Comparison of ENCODE assay signal across 9 mouse cellular contexts in the genomic region with DNA sequence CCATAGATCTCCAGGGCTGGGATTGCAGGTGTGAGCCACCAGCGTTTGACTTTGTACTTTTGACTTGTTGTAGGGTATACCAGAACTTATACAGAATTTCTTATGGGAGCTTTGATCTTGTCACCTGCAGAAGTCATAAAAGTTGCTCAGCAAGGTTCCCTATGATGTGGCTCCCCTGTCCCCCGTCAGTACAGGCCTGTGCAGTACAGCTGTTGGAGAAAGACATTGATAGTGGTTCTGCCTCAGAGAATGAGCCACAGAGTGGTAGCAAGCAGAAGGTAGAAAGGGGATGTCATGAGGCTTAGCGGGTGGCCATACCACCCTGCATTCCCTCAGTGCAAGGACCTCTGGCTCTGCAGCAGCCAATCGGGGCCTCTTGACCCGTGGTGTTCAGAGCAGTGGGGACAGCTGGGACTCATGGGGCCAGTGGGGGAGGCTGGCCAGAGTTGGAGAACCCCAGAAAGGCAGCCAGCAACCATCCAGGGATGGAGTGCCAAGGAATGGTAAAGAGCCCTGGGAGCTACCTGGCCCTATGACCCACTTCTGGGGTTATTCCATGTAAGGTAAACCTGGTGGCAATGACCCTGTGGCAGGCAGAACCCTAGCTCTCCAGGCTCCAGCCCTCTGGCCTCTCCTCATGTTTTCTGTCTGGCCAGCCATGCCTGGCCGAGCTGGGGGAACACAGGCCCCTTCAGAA. TPM values are rescaled to one million over a fixed set of nuclear protein-coding genes. Genes with fewer than 3 reads are reported as not detected.
A peak's percentile ranks its signal among the peaks of the same experiment; 100 is the strongest.
DNase-seq lines count a peak whose midpoint lies in the region; ATAC-seq and TF ChIP-seq lines count a peak whose summit lies in the region.
"Had no signal": no experiment of that assay in that cellular context is flagged by ENCODE, and none has a peak within 500 bp of the region (broad histone marks: within the 10 kb centered on the region; RNA-seq: fewer than 3 reads in every experiment).

No protein-coding gene starts in this region.

- peak overlapping the region; percentile 34 for H3K9ac ChIP-seq in liver, postnatal 0 days (replicated peaks)
- no peak overlapping the region for H3K9ac ChIP-seq in liver, embryonic 12.5 days
- H3K9ac ChIP-seq in forebrain, embryonic 14.5 days (ENCODE audit: low read length), result no peak overlapping the region
- no peak overlapping the region for H3K9ac ChIP-seq in limb, embryonic 14.5 days (ENCODE audit: low read depth, low read length, severe bottlenecking)
- H3K9ac ChIP-seq: liver, embryonic 13.5 days had no signal

- peak overlapping the region; percentile 78 for H3K27ac ChIP-seq in liver, postnatal 0 days (ENCODE audit: low read depth)
- H3K27ac ChIP-seq in liver, embryonic 12.5 days, result no peak overlapping the region
- H3K27ac ChIP-seq in forebrain, embryonic 14.5 days (ENCODE audit: low read depth, low read length), result peak overlapping the region; percentile 72
- H3K27ac ChIP-seq in limb, embryonic 14.5 days (replicated peaks; ENCODE audit: low read depth, low read length), result peak overlapping the region; percentile 81
- H3K27ac ChIP-seq: liver, embryonic 13.5 days had no signal

- H3K9me3 ChIP-seq in liver, postnatal 0 days (ENCODE audit: low read length), result no peaks in the 10 kb centered on the region
- H3K9me3 ChIP-seq in liver, embryonic 12.5 days (replicated peaks), result no peaks in the 10 kb centered on the region
- H3K9me3 ChIP-seq in forebrain, embryonic 14.5 days (replicated peaks; ENCODE audit: control insufficient read depth, low read length), result no peaks in the 10 kb centered on the region
- H3K9me3 ChIP-seq in limb, embryonic 14.5 days (ENCODE audit: control insufficient read depth, low read length), result no peaks in the 10 kb centered on the region
- H3K9me3 ChIP-seq: liver, embryonic 13.5 days had no signal

- no peaks in the 10 kb centered on the region for H3K36me3 ChIP-seq in liver, postnatal 0 days (replicated peaks; ENCODE audit: insufficient read depth, low read length)
- H3K36me3 ChIP-seq in liver, embryonic 12.5 days, result no peaks in the 10 kb centered on the region
- no peaks in the 10 kb centered on the region for H3K36me3 ChIP-seq in forebrain, embryonic 14.5 days (ENCODE audit: control insufficient read depth, insufficient read depth, low read length)
- no peaks in the 10 kb centered on the region for H3K36me3 ChIP-seq in limb, embryonic 14.5 days (ENCODE audit: control insufficient read depth, insufficient read depth, low read length)
- H3K36me3 ChIP-seq: liver, embryonic 13.5 days had no signal

- no peaks in the 10 kb centered on the region for H3K27me3 ChIP-seq in liver, postnatal 0 days (ENCODE audit: insufficient read depth, low read length)
- peaks cover 21% of the 10 kb centered on the region for H3K27me3 ChIP-seq in liver, embryonic 12.5 days (replicated peaks)
- H3K27me3 ChIP-seq in forebrain, embryonic 14.5 days (replicated peaks; ENCODE audit: control insufficient read depth, insufficient read depth, low read length), result no peaks in the 10 kb centered on the region
- H3K27me3 ChIP-seq in limb, embryonic 14.5 days (ENCODE audit: control insufficient read depth, insufficient read depth, low read length), result no peaks in the 10 kb centered on the region
- H3K27me3 ChIP-seq: liver, embryonic 13.5 days had no signal

- WGBS in liver, postnatal 0 days (ENCODE audit: insufficient replicate concordance), result 43% methylated on average over 6 of the region's 6 CpGs
- WGBS in liver, embryonic 12.5 days (ENCODE audit: insufficient replicate concordance), result 52% methylated on average over 6 of the region's 6 CpGs
- WGBS in forebrain, embryonic 14.5 days, result 65% methylated on average over 6 of the region's 6 CpGs
- 43% methylated on average over 6 of the region's 6 CpGs for WGBS in limb, embryonic 14.5 days

- peaks cover 7% of the 10 kb centered on the region for H3K4me1 ChIP-seq in liver, postnatal 0 days (ENCODE audit: insufficient read depth)
- peaks cover 4% of the 10 kb centered on the region; the same call in 1 of the 2 replicates for H3K4me1 ChIP-seq in liver, embryonic 12.5 days
- H3K4me1 ChIP-seq in forebrain, embryonic 14.5 days (ENCODE audit: control insufficient read depth, insufficient read depth, low read length), result peaks cover 54% of the 10 kb centered on the region
- H3K4me1 ChIP-seq in limb, embryonic 14.5 days (ENCODE audit: control insufficient read depth, insufficient read depth, low read length), result peaks cover 49% of the 10 kb centered on the region
- H3K4me1 ChIP-seq: liver, embryonic 13.5 days had no signal

- no peak for TF ChIP-seq CTCF in liver, postnatal 0 days (IDR thresholded peaks at IDR 0.05; ENCODE audit: low read depth)

- TF ChIP-seq EP300 in liver, postnatal 0 days (IDR thresholded peaks at IDR 0.05; ENCODE audit: low read depth), result no peak

- no peak overlapping the region for H3K4me3 ChIP-seq in liver, postnatal 0 days (ENCODE audit: low read depth, low read length)
- H3K4me3 ChIP-seq in liver, embryonic 12.5 days, result no peak overlapping the region
- H3K4me3 ChIP-seq in forebrain, embryonic 14.5 days (ENCODE audit: low read depth, low read length), result no peak overlapping the region
- no peak overlapping the region for H3K4me3 ChIP-seq in limb, embryonic 14.5 days (replicated peaks; ENCODE audit: low read length)
- H3K4me3 ChIP-seq: liver, embryonic 13.5 days had no signal

- TF ChIP-seq POLR2A in limb, embryonic 14.5 days (IDR thresholded peaks at IDR 0.05; ENCODE audit: borderline replicate concordance, extremely low read depth, insufficient read depth, insufficient read length), result no peak

- peak; percentile 81 for ATAC-seq in liver, postnatal 0 days
- ATAC-seq in liver, embryonic 12.5 days, result no peak
- ATAC-seq in forebrain, embryonic 14.5 days, result no peak
- peak; percentile 7; the same call in 1 of the 2 replicates for ATAC-seq in limb, embryonic 14.5 days (ENCODE audit: low FRiP score, low read depth)

- DNase-seq in liver, postnatal 0 days, result peak; percentile 23
- no peak for DNase-seq in forebrain, embryonic 14.5 days (ENCODE audit: low spot score)
- DNase-seq in limb, embryonic 14.5 days (ENCODE audit: low spot score), result no peak
- DNase-seq in thymus, postnatal 0 days (ENCODE audit: low spot score), result peak; percentile 86
- no peak for DNase-seq in gastrocnemius, postnatal 10 days
- DNase-seq in spleen, adult 12 weeks (ENCODE audit: low spot score), result no peak
- DNase-seq: liver, embryonic 13.5 days had no signal

- no peak overlapping the region for H3K4me2 ChIP-seq in liver, postnatal 0 days (ENCODE audit: low read depth, low read length)
- H3K4me2 ChIP-seq in liver, embryonic 12.5 days, result no peak overlapping the region
- H3K4me2 ChIP-seq in forebrain, embryonic 14.5 days (ENCODE audit: low read length), result no peak overlapping the region
- H3K4me2 ChIP-seq in limb, embryonic 14.5 days (replicated peaks; ENCODE audit: low read depth, low read length, severe bottlenecking), result 0 out of 2 replicates have a peak overlapping the region, but pooled peaks have one; percentile 6
- H3K4me2 ChIP-seq: liver, embryonic 13.5 days had no signal

RNA-seq across cellular contexts. Expression of gene Gm26897, which starts 58.6 kb away (rescaled TPM):
- polyA plus RNA-seq in liver, postnatal 0 days (2015; fragmentation: Nextera tagmentation; extraction: Ambion mirVana), result not detected in 2 replicates
- not detected in 2 replicates for polyA plus RNA-seq in liver, embryonic 12.5 days (2016; fragmentation: Nextera tagmentation; extraction: Ambion mirVana)
- not detected in 2 replicates for polyA plus RNA-seq in forebrain, embryonic 14.5 days (2014; fragmentation: Nextera tagmentation; extraction: Ambion mirVana)
- not detected in 2 replicates for polyA plus RNA-seq in limb, embryonic 14.5 days (2012; rRNA removed)
- not detected in 2 replicates for polyA plus RNA-seq in limb, embryonic 14.5 days (2014; fragmentation: Nextera tagmentation; extraction: Ambion mirVana)
- polyA plus RNA-seq in thymus, postnatal 0 days (2015; fragmentation: Nextera tagmentation; extraction: Ambion mirVana), result not detected in 2 replicates
- not detected for total RNA-seq in gastrocnemius, postnatal 10 days (2021)
- total RNA-seq: gastrocnemius, postnatal 4 days had no signal
- polyA plus RNA-seq: liver, embryonic 13.5 days had no signal

Comparison
In these comparisons a context has a peak if more than half of its experiments do, and no peak if none do; other contexts are left out.
1. ATAC-seq: peak in liver, postnatal 0 days (single experiment) and limb, embryonic 14.5 days (single experiment); none in liver, embryonic 12.5 days (single experiment) and forebrain, embryonic 14.5 days (single experiment).
2. DNase-seq: peak in liver, postnatal 0 days (single experiment) and thymus, postnatal 0 days (single experiment); none in forebrain, embryonic 14.5 days (single experiment), limb, embryonic 14.5 days (single experiment), gastrocnemius, postnatal 10 days (single experiment) and spleen, adult 12 weeks (single experiment).